Mouse (Mus musculus): ENCODE measurements around the gene Pzp. TPM values are rescaled to one million over a fixed set of nuclear protein-coding genes. Genes with fewer than 3 reads are reported as not detected.

Pzp gene
- total RNA-seq, 2 experiments from 2014 or later: 0.07 to 1.8 TPM

DNA sequence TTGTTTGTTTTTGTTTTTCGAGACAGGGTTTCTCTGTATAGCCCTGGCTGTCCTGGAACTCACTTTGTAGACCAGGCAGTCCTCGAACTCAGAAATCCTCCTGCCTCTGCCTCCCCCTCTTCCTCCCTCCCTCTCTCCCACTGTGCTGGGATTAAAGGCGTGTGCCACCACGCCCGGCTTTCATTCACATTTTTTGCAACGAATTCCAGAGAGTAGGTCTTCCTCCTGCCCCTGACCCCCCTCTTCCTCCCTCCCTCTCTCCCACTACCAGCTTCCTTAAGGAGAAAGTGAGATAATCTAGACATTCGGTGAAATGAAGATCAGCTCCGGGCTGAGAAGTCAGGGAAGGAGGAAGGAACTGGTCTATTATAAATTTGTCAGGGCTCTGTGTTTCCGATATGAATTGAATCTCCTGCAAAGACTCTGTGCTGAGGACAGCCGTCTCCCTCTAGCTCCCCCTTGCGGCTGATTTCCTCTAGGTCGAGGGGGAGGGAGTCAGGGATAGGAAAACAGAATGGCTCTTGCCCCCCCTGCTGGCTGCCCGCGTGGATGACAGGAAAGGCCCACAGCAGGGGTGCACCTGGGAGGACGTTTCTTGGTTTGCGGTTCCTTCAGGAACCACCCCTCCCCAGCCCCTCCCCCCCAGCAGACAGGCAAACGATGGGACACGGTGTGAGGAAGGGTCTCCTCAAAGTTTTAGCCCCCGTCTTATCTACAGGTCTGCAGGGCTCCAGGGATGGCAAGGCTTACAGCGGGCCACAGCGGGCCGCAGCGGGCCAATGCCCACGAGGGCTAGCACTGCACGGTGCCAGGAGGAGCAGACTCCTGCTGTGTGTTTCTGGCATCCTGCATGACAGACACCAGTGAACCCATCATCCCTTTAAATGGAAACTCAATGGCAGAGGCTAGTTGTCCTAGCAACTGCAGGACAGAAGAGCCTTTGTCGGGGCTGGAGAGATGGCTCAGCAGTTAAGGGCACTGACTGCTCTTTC, 46.8 kb downstream of the Pzp start:
- peak; percentile 99 for DNase-seq

- DNase-seq: no peak
These were observed 49.0 kb downstream of the Pzp start for GRCm38 (mm10) chr6:128477495-128477894.

DNA sequence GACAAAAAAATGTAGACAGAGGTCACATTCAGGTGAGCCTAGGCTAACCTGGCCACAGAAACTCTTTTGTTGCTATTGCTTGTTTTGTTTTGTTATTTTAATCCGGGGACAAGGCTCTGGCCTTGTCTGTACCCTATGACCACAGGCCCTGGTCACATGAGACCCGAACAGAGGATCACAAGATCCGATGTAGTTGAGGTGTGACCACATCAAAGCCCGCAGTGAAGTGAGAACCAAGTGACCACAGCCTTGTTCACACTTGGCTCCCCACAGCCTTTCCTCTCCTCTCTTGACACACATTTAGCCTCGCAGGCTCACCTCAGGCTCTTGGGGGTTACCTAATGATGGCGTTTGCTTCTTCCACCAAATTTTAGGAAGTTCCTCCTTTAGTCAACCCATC, 52.4 kb downstream of the Pzp start:
- DNase-seq: no peak

DNA sequence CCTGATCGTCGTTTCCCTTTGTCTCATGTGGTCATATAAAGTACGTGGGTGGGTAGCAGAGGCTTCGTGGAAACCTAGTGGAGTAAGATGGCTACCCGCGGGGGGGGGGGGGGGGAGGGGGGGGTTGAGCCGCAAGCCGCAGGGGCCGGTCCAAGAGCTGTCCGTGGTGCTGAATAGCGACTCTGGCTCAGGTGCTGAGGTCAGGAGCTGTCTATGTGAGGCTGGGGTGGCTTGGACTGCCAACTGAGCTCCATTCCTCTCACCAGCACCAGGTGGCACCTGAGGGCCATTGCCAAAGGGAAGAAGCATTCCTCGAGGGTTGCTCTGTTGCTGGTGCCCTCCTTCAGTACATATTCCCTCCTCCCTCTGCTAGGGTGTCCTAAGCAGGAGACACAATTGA, 57.1 kb downstream of the Pzp start:
- peak; percentile 72 for DNase-seq

DNA sequence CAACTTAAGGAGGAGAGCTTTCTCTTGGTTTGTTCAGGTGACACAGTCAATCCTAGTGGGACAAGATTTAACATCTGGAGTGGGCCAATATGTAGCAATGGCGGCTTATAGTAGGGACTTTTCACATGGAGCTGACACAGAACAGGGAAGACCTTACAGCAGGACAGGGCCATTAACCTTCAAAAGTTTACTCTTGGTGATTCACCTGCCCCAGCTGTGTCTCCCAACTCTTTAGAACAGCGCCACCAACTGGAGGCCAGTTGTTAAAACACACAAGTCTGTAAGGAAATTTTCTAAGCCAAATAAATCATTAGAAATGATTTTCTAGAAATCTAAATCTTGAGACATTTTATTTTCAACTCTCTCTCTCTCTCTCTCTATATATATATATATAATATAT, 59.2 kb downstream of the Pzp start:
- DNase-seq: no peak

- DNase-seq: no peak
These were observed 60.0 kb downstream of the Pzp start for GRCm38 (mm10) chr6:128466563-128466962.

GRCm38 (mm10) chr6:128466043-128466442, 60.5 kb downstream of the Pzp start:
- no peak for DNase-seq

DNA sequence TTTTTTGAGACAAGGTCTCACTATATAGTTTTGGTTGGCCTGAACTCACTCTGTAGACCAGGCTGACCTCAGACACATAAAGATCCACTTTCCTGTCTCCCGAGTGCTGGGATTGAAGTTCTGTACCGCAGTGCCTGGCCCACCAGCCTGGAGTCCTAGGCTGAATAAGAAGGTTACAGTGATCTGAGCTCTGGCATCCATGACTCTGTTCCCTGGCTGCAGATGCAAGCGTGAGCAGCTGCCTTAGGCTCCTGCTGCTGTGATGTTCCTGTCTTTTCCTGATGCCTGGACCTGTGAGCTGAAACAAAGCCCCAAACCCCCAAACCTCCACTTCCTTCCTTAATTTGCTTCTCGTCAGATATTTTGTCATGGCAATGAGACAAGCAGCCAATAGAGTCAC, 61.5 kb downstream of the Pzp start:
- no peak for DNase-seq

DNA sequence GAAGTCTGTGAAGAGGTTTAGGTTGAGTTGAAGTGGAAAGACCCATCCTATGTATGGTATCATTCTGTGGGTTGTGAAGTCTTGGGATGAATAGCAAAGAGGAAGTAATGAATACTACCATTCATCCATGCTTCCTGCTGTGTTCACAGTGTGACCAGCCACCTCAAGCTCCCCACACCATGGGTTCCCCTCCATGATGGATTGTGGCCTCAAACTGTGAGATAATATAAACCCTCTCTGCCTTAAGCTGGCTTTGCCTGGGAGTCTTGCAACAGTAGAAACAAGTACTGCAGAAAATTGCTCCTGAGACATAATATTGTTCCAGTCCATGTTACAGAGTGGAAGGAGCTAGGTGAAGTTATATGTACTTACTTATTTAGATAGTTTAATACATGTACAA, 64.9 kb downstream of the Pzp start:
- no peak for DNase-seq

DNA sequence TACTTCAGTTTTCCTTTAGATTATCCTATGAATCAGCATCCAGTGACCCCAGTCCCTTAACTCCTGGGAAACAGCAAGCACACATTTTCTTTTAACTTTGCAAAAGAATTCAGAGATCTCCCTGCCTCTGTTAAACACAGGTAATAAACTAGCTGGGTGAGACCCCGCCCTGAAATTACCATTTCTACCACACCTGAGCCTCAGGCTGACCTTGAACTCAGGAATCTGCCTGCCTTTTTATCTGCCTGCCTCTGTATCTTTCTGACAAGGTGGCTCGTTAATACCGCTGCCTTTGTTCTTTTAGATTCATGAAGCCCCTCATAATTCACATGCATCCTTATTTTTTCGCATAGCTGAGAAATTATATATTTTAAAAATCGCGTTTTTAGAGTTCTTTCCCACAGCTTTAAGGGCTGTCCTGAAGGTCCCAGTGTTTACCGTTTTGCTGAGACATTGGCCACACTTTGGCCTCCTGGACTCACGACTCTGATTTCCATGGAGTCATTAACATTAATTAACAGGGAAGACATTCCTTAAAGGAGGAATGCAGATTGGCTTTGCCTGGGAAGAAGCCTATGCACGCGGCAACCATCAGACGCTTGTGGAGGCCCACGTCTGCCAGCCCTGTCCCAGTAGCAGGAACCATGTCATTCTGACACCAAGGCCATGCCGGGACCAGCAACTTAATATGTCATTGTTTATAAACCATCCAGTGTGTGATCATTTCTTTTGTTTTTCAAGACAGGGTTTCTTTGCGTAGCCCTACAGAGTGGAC, 65.6 kb downstream of the Pzp start:
- no peak for DNase-seq

- DNase-seq: no peak
These were observed 66.2 kb downstream of the Pzp start for GRCm38 (mm10) chr6:128460321-128460720.

GRCm38 (mm10) chr6:128457186-128457585, 69.3 kb downstream of the Pzp start:
- DNase-seq: no peak

- DNase-seq: no peak
These were observed 70.5 kb downstream of the Pzp start for GRCm38 (mm10) chr6:128455835-128456605.

- no peak for DNase-seq
These were observed 79.5 kb downstream of the Pzp start for GRCm38 (mm10) chr6:128447063-128447462.

DNA sequence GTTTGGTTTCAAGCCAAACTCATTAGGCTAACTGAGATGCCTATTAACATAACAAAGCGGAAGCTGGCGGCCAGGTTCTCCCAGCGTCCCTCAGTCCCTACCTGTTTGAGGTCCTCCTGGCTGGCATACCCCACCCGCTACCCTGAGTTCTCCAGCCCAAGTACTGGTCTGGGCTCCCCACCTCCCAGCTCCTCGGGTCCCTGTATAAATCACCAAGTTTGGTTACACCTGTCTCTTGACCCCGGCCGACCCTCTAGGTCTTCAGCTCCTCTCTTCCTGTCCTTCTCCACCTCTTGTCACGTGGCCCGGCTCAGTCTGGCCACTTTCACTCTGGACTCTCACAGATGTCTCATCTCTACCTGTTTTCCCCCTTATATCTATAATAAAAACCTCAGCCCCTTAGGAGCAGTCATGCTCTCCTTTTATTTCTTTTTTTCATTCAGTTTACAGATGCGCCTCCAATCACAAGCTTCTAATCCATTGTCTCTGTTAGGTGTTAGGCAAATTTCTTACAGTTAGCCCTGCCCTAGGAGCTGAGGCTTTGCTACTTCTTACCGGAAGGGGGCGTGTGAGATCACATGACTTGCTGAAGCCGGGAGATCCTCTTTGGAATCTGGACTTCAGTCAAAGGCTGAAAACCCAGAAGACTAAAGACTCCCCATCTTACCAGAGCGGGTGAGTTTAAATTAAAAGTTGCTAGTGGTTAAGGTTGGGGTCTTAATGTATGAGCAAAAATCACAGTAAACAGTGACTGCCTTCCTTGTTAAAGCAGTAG, 80.6 kb downstream of the Pzp start:
- DNase-seq: peak; percentile 38

- no peak for DNase-seq
These were observed 86.3 kb downstream of the Pzp start for GRCm38 (mm10) chr6:128440238-128440637.

DNA sequence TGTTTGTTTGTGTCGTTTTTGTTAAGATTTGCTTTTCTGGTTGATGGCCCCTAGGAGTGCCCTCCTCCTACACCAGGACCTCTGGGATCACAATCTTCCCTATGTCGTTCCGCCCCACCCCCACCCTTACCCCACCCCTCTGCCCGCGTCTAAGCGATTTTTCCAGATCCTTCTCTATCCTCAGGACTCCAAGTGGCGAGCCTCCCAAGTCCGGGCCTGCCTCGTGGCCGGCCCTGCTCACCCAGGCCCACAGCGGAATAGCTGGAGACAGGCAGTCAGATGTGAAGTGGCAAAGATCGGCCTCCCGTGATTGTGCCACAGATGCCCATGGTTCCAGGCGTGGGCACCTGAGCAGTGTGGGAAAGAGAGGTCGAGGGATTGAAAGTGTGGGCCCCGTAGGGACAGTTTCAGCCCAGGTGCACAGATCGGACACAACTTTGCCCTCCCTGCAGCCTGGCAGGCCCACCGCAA, 87.6 kb downstream of the Pzp start:
- DNase-seq: no peak

DNA sequence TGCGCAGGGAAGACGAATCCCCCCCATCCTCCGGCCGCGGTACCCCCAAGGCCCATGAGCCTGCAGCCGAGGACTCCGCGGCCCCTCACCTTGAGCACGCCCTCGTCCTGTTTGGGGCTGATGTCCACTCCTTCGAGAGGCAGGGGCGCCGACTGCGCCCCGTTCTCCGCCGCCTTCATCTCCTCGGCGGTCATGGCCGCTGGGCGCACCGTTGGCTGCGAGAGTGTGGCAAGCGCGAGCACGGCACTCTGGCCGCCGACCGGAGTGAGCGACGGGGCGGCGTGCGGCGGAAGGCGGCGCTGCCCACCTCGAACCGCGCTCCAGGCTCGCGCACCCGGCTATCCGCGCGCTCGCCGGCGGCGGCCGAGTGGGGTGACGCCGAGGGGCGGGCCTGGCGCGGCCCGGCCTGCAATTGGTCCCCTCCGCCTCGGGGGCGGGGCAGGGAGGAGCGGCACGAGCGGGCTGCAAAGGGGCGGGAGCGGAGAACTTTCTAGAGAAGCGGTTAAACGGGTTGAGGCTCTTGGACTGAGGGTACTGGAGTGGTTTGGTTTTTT, 88.1 kb downstream of the Pzp start, which contains the start of gene Fkbp4:
TSS of gene Fkbp4 (minus strand) at position 361 of the 554 bp plus-strand sequence.
- DNase-seq: peak; percentile 92

DNA sequence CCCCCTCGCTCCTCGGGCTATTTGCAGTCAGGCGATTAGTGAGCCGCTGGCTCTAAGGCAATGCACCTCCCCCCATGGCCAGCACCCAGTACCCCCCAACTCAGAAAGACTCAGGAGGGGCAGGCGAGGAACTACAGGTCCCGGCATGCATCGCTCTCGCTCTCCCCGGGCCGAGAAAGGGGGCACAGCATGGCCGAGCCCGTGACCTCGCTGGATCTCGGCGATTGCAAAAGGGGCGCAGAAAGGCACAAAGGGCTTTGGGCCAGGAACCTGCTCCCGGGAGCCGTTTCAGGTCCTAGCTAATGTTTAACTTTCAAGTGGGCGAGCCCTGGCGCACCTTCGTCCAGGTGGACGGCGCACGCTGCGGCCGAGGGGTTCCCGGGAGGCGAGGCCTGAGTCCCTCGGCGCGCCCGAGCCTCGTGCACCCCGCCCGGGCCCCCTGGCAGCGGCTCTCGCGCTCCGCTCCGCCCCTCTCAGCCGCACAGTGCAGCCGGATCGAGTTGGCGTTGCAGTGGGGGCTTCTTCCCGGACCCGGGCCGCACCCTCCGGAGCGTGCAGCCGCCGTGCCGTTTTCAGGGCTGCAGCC, 88.7 kb downstream of the Pzp start:
- DNase-seq: peak; percentile 61

- no peak for DNase-seq
These were observed 89.2 kb downstream of the Pzp start for GRCm38 (mm10) chr6:128437288-128437687.
